Mouse (Mus musculus): Measurements from ENCODE around the gene Trim52.
"Not testable (repeated sequence)": the region's sequence is repeated elsewhere in the genome, so short reads cannot be mapped to it uniquely, and the experiment has no call there.

Gene Trim52

DNA sequence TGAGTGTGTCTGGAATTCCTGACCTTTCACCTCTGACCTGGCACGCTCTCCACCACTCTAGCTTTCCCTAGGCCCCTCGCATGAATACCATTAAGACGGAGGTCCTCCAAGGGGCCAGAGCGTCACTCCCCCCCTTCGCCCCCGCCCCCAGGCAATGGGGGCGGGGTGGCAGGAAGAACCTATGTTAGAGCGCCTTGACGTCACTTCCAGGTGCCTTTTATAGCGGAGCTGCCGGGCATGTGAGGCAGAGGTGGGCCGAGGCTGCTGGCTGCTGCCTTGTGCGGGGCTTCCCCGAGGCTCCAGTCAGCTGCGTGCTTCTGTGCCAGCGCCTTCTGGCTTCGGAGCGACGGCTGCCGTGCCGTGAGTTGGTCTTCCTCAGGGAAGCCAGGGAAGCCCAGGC lies at the start of gene Trim52:
Gene Trim52, plus strand, starts transcription at position 219 of the 400 bp plus-strand sequence.
- no peak for DNase-seq (ENCODE audit: low spot score)

GRCm38 (mm10) chr14:106072608-106073007 lies 33.4 kb upstream of the Trim52 start:
- no peak for DNase-seq (ENCODE audit: low spot score)

- no peak for DNase-seq (ENCODE audit: low spot score)
These were observed 30.6 kb upstream of the Trim52 start for GRCm38 (mm10) chr14:106075181-106076064.

- no peak for DNase-seq (ENCODE audit: low spot score)
These were observed 17.4 kb upstream of the Trim52 start for GRCm38 (mm10) chr14:106088480-106089037.

DNA sequence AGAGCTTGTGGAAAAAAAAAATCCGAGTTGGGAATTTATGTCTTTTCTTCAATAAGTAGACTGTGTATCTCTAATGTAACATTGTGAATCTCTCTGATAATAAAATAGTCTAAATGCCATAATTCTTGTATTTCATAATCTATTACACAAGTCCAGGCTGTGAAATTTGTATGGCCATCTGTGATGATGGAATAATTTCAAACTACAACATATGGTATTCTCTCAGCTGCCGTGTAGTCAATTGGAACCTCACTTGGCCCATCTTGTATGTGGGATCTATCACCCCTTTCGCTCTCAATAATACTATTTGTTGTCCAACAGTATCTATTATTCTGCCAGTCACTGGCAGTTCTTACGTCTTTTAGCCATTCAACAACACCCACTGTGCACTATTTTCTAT lies 9.2 kb upstream of the Trim52 start:
- DNase-seq (ENCODE audit: low spot score): no peak

DNA sequence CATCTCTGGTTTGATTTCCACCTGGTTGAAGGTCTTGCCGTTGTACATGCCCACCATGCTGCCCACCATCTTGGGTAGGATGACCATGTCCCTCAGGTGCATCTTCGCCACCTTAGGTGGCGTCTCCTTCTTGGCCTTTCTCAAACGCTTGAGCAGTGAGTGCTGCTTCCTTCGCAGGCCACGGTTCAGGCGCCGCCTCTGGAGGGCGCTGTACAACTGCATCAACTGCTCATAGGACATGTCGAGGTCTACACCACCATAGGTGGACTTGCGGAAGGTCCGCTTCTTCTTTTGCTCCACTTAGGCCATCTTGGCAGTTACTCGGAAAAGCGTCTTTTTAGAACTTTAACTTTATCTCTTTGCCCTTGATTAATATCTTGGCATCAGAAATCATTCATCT lies 5.1 kb upstream of the Trim52 start:
- DNase-seq (ENCODE audit: low spot score): no peak

DNA sequence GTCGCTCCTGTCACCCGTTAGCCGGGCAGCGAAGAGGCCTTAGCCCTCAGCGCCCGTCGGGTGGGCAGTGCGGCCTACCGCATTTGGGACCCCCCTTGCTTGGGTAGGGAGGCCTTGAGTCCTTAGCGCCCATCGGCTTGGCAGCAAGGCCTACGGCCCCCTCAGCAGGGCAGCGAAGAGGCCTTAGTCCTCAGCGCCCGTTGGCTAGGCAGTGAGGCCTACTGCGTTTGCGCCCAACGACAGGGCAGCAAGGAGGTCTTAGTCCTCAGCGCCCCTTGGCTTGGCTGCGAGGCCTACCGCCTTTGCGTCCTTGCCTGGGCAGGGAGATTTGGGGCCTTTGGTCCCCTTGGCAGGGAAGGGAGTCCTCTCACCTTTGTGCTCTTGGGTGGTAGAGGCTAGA lies 427 bp downstream of the Trim52 start:
- DNase-seq (ENCODE audit: low spot score): no peak

GRCm38 (mm10) chr14:106119371-106119770 lies 13.4 kb downstream of the Trim52 start:
- no peak for DNase-seq (ENCODE audit: low spot score)

- DNase-seq (ENCODE audit: low spot score): no peak
These were observed 30.3 kb downstream of the Trim52 start for GRCm38 (mm10) chr14:106136272-106136671.

DNA sequence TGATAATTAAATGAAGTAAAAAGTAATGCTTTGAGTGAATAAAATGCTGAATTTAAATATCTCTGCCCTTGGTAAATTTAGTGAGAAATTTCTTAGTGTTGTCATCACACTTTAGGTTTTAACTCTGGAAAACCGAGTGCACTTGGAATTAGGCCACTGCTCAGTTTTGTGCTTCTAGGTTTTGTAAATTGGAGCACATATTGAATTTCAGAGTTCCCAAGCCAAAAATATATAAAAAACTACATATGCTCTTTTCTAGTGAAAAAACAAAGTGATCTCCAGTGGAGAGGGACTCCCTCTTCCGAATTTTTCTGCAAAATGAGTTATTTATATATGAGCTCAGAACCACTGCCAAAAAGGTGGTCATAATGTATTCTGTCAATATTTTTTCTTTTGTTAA lies 45.2 kb downstream of the Trim52 start:
- no peak for DNase-seq (ENCODE audit: low spot score)

GRCm38 (mm10) chr14:106154879-106155576 lies 49.0 kb downstream of the Trim52 start:
- no peak for DNase-seq (ENCODE audit: low spot score)

DNA sequence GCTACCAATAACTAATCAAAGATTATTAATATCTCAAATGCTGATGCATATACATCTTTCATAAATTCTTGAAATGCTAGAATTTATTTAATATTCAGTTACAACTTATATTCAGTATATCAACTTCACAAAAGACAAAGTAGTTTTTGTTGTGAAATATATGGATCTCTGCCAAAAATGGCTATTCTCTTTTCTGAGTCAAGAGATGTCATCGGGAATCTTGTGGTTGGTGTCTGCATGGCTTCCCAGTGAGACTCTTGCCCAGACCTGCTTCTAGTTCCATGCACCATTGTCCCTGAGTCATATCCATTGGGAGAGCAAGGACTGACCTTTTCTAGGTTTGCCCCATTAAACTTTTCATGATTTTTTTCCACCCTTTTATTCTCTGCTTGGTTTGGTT lies 50.5 kb downstream of the Trim52 start:
- DNase-seq (ENCODE audit: low spot score): no peak

GRCm38 (mm10) chr14:106162331-106162730 lies 56.3 kb downstream of the Trim52 start:
- no peak for DNase-seq (ENCODE audit: low spot score)

DNA sequence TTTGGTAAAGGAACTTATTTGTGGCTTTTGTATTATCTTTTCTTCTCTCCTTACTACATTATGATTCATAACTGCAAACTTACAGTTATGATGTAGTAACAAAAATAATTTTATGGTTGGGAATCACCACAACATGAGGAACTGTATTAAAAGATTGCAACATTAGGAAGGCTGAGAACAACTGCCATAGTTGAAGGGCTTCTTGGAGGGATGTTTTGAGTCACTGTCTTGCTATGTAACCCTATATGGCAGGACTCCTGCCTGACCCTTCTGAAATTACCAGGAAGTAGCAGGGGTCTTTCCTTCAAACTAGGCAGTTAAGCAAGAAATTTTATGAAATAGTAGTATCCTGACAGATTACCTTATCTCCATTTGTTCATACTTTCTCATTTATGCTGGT lies 57.2 kb downstream of the Trim52 start:
- no peak for DNase-seq (ENCODE audit: low spot score)

DNA sequence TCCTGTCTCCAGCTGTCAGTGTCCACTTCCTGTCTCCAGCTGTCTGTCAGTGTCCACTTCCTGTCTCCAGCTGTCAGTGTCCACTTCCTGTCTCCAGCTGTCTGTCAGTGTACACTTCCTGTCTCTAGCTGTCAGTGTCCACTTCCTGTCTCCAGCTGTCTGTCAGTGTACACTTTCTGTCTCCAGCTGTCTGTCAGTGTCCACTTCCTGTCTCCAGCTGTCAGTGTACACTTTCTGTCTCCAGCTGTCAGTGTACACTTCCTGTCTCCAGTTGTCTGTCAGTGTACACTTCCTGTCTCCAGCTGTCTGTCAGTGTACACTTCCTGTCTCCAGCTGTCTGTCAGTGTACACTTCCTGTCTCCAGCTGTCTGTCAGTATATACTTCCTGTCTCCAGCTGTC lies 57.9 kb downstream of the Trim52 start:
- not testable (repeated sequence) for DNase-seq (ENCODE audit: low spot score)

- DNase-seq (ENCODE audit: low spot score): no peak
These were observed 70.9 kb downstream of the Trim52 start for GRCm38 (mm10) chr14:106176879-106177278.

- no peak for DNase-seq (ENCODE audit: low spot score)
These were observed 72.2 kb downstream of the Trim52 start for GRCm38 (mm10) chr14:106178245-106178644.

- DNase-seq (ENCODE audit: low spot score): no peak
These were observed 73.2 kb downstream of the Trim52 start for GRCm38 (mm10) chr14:106179102-106179727.

DNA sequence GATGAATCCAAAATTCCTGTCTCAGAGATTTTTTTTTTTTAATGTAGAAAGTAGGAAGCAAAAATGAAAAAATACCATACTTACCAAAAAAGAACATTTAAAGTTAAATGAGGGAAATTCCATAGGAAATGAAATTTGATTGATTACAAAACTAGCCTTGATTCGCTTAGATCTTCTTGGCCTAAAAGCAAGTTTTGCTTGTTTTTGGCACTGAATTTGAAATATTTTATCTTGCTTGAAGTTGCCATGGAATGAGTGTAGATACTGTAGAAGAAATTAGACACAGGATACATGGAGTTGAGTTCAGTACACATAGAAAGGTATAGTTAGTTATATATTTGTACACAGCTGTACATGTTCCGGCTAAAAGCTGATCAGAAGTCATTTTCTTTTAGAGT lies 73.7 kb downstream of the Trim52 start:
- DNase-seq (ENCODE audit: low spot score): no peak

DNA sequence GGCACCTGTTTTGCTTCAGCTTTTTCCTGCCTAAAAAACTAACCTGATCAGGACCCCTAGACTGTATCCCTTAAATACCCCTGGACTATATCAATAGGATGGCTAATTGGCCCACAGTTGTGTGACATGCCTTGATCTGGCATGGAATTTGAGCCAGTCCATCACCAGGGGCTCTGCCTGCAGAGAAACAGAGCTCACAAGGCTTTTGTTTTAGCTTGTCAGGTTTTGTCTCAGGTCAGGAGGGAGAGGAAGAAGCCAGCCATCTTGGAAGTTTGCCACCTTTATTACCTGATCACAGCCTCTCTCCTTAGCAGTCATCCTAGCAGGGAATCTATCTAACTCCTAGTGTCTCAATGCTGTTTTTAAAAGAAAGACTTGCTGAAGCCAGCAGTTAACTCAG lies 74.6 kb downstream of the Trim52 start:
- no peak for DNase-seq (ENCODE audit: low spot score)

DNA sequence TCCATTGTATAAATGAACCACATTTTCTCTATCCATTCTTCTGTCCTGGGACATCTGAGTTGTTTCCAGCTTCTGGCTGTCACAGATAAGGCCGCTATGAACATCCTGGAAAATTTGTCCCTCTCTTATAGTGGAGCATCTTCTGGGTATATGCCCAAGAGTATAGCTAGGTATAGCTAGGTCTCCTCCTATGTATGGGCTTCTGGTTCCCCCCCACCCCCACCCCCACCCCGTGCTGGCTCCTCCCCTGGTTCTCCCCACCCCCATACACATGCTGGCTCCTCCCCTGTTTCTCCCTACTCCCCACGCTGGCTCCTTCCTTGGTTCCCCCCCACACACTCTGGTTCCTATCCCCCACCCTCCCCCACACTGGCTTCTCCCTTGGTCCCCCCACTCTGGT lies 78.0 kb downstream of the Trim52 start:
- DNase-seq (ENCODE audit: low spot score): no peak
